Mouse (Mus musculus): ENCODE measurements at regions not wholly inside any gene's neighbourhood (a gene's known extent, or its start where the extent isn't known, plus 50 kb on each side); places are given as distances from the start of the nearest gene placed in this dataset.
A peak's percentile ranks its signal among the peaks of the same experiment; 100 is the strongest.

DNA sequence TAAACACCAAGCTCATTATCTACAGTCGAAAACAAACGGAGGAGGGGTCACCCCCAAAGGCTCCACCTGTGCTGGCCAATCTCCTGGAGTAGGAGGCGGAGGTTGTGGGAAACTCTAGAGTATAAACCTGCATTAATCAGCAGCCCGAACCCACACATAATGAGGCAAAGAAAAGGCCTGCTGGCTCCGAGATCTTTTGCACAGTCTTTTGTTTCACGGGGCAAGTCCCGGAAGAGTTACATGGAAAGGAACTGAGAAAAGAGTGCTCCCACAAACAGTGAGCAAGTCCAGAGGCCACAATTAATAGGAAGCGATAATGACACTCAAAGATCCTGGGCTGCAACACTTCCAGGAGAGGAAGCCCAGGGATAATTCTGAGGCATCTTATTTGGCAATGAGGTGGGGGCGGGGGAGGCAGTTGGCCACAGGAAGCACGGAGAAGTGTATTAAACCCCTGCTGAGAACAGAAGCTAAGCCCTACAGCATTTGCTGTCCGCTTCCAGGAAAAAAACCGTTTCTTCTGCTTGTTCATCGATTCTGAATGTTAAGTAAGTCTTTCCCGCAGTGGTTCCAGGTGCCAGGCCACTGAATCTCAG, 59.1 kb upstream of the Mamdc2 start:
- H3K27ac ChIP-seq (ENCODE audit: low read depth, low read length): no peak overlapping the region
- peak overlapping the region; percentile 14; the same call in 1 of the 2 replicates for H3K4me2 ChIP-seq (ENCODE audit: low read depth, low read length)
- H3K4me1 ChIP-seq (ENCODE audit: control insufficient read depth, insufficient read depth, low read length): 0 out of 2 replicates have a peak, but pooled peaks cover 4% of the 10 kb centered on the region
- no peak overlapping the region for H3K9ac ChIP-seq (replicated peaks; ENCODE audit: low read depth, low read length)
- no peaks in the 10 kb centered on the region for H3K36me3 ChIP-seq (ENCODE audit: control insufficient read depth, insufficient read depth, low read length)
- H3K9me3 ChIP-seq (ENCODE audit: control insufficient read depth, low read length): no peaks in the 10 kb centered on the region
- WGBS: 8% methylated on average over 14 of the region's 14 CpGs
- no peak overlapping the region for H3K4me3 ChIP-seq (ENCODE audit: low read depth, low read length)
- no peaks in the 10 kb centered on the region for H3K27me3 ChIP-seq (ENCODE audit: control insufficient read depth, insufficient read depth, low read length)
- peak; percentile 34; the same call in 1 of the 2 replicates for ATAC-seq (ENCODE audit: low read depth)
